Mouse (Mus musculus) midbrain, embryonic 12.5 days (tissue): Measurements from ENCODE around the gene Gm36028. TPM values are rescaled to one million over a fixed set of nuclear protein-coding genes. Genes with fewer than 3 reads are reported as not detected.

Experiments
- ATAC-seq: fragments of 200-750 bp; cut with Nextera tagmentation; 2 replicates; pipeline ENCODE4 v1.8.0; 2017; ENCODE audit warnings: low read depth, moderate TSS enrichment, moderate library complexity; ENCODE audit not compliant: low FRiP score
- H3K27ac ChIP-seq: fragments of 300-500 bp; sonication (generic); replicated peaks from 2 replicates; pipeline ENCODE4 v1.5.1; 2016; ENCODE audit warnings: mild to moderate bottlenecking
- H3K27me3 ChIP-seq: fragments of 300-500 bp; sonication (generic); 2 replicates; pipeline ENCODE4 v1.6.1; 2016; ENCODE audit warnings: mild to moderate bottlenecking
- H3K36me3 ChIP-seq: fragments of 300-500 bp; sonication (generic); 2 replicates; pipeline ENCODE4 v1.6.1; 2016
- H3K4me1 ChIP-seq: fragments of 300-500 bp; sonication (generic); 2 replicates; pipeline ENCODE4 v1.6.1; 2016
- H3K4me2 ChIP-seq: fragments of 300-500 bp; sonication (generic); replicated peaks from 2 replicates; pipeline ENCODE4 v1.6.1; 2016; ENCODE audit warnings: mild to moderate bottlenecking, moderate library complexity
- H3K4me3 ChIP-seq: fragments of 300-500 bp; sonication (generic); 2 replicates; pipeline ENCODE4 v1.5.1; 2016; ENCODE audit warnings: mild to moderate bottlenecking
- H3K9ac ChIP-seq: fragments of 300-500 bp; sonication (generic); replicated peaks from 2 replicates; pipeline ENCODE4 v1.6.1; 2016; ENCODE audit warnings: mild to moderate bottlenecking, moderate library complexity
- H3K9me3 ChIP-seq: fragments of 300-500 bp; sonication (generic); 2 replicates; pipeline ENCODE4 v1.6.1; 2016; ENCODE audit warnings: mild to moderate bottlenecking
- WGBS: fragments of 180-500 bp; shearing (Covaris S2); methylation state at CpG from one replicate; pipeline ENCODE4 v1.1.7; 2016; 5-methylcytosine and 5-hydroxymethylcytosine counted together
- polyA plus RNA-seq: library from polyadenylated mRNA; unstranded; fragments of >200 nt; fragmentation: Nextera tagmentation; extraction: Ambion mirVana; gene quantifications from 2 replicates; pipeline ENCODE4 v1.2.1, GENCODE M21; 2016

Gm36028 gene
- polyA plus RNA-seq, 1 experiment from 2014 or later: 0.27 TPM

DNA sequence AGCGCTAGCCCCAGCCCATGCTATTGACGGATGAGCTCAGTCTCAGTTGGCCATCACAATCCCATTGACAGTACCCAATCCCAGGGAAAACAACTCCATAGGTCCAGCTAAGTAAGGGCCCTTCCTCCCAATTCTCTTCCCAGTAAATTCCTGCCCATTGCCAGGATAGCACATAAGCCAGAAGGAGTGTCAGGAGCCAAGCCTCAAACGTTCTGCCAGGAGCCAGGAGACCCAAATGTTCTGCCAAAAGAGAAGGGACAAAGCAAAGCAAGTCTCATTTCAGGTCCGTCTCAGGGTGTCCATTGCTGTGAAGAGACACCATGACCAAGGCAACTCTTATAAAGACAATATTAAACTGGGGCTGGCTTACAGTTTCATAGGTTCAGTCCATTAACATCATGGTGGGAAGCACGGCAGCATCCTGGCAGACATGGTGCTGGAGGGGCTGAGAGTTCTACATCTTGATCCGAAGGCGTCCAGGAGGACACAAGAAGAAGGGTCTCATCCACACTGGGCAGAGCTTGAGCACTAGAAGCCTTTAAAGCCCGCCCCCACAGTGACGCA is 57.5 kb downstream of the Gm36028 start:
- Histone ChIP-seq H3K36me3 (peaks cover 21% of the 10 kb centered on the region; the same call in 1 of the 2 replicates), H3K27me3 (no peaks in the 10 kb centered on the region), H3K4me3 (no peak overlapping the region), H3K4me1 (peaks cover 9% of the 10 kb centered on the region), H3K9ac (no peak overlapping the region), H3K4me2 (no peak overlapping the region), H3K27ac (no peak overlapping the region), H3K9me3 (0 out of 2 replicates have a peak, but pooled peaks cover 11% of the 10 kb centered on the region)
- ATAC-seq: no peak
- WGBS: 95% methylated on average over 9 of the region's 9 CpGs

DNA sequence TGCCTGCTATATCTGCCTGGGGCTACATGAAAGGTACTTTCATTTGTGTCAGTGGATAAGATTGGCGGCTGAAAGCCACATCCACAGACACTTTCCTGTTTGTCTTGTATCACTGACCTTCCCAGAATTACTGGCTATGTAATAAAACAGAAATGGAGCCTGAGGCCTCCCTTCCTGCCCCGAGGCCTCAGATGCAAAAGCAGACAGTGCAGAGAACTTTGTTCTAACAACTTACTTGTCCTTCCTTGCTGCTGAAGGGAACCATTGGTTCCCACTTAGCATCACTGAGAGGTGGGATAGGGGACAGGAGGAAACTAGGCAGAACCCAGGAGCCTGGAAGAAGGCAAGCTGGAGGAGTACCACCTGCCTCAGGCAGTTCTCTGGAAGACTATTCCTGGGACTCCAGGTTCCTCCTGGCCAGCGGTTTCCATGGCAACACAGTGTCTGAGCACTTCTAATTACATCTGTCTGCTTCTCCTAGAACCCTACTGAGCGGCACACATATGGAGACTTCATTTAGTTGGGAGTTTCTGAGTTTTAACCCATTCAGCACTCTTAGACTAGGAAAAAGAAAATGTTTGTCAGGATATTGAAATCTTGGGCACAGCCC is 58.2 kb downstream of the Gm36028 start:
- H3K9ac ChIP-seq: no peak overlapping the region
- H3K36me3 ChIP-seq: peaks cover 21% of the 10 kb centered on the region; the same call in 1 of the 2 replicates
- no peak for ATAC-seq
- 60% methylated on average over 4 of the region's 4 CpGs for WGBS
- H3K4me3 ChIP-seq: no peak overlapping the region
- H3K9me3 ChIP-seq: 0 out of 2 replicates have a peak, but pooled peaks cover 11% of the 10 kb centered on the region
- no peak overlapping the region for H3K4me2 ChIP-seq
- peaks cover 9% of the 10 kb centered on the region for H3K4me1 ChIP-seq
- no peaks in the 10 kb centered on the region for H3K27me3 ChIP-seq
- peak overlapping the region; percentile 25; the same call in 1 of the 2 replicates for H3K27ac ChIP-seq

GRCm38 (mm10) chr16:37801097-37801496 is 59.8 kb downstream of the Gm36028 start:
- 0 out of 2 replicates have a peak, but pooled peaks cover 11% of the 10 kb centered on the region for H3K9me3 ChIP-seq
- H3K27me3 ChIP-seq: no peaks in the 10 kb centered on the region
- peaks cover 21% of the 10 kb centered on the region; the same call in 1 of the 2 replicates for H3K36me3 ChIP-seq
- 85% methylated on average over 2 of the region's 2 CpGs for WGBS
- no peak overlapping the region for H3K4me2 ChIP-seq
- H3K27ac ChIP-seq: no peak overlapping the region
- H3K4me1 ChIP-seq: peaks cover 9% of the 10 kb centered on the region
- no peak for ATAC-seq
- no peak overlapping the region for H3K9ac ChIP-seq
- no peak overlapping the region for H3K4me3 ChIP-seq

Other genes with a start within 250 kb of the Gm36028 start
- gene Ndufb4, start 206.7 kb downstream of the Gm36028 start, polyA plus RNA-seq: 64.0 and 65.8 TPM in 2 replicates
- gene Fstl1, start 84.3 kb downstream of the Gm36028 start, polyA plus RNA-seq: 169 and 215 TPM in 2 replicates
- 53.8 and 59.2 TPM in 2 replicates for gene Lrrc58, start 7.2 kb upstream of the Gm36028 start, polyA plus RNA-seq
- 6.8 and 7.7 TPM in 2 replicates for gene Gpr156, start 55.4 kb upstream of the Gm36028 start, polyA plus RNA-seq
- 145 and 156 TPM in 2 replicates for gene Gsk3b, start 227.9 kb upstream of the Gm36028 start, polyA plus RNA-seq